Mouse (Mus musculus) adrenal gland, postnatal 36 days (tissue): Measurements from ENCODE around the gene Pnmal1. TPM values are rescaled to one million over a fixed set of nuclear protein-coding genes. Genes with fewer than 3 reads are reported as not detected.
A peak's percentile ranks its signal among the peaks of the same experiment; 100 is the strongest.

Source experiments
- DNase-seq, 2 experiments: peaks; one replicate each; pipeline ENCODE4 v3.0.0; 2021; ENCODE audit warnings: mixed read lengths in 1 of 2
- total RNA-seq, 2 experiments: library from RNA; stranded (reverse); gene quantifications; 2 replicates each; pipeline ENCODE4 v1.2.3; 2021

Pnmal1 gene
- total RNA-seq, 2 experiments from 2014 or later, result 3.9 to 4.4 TPM

- DNase-seq, result peak; percentile 52 to 55
Measured at GRCm38 (mm10) chr7:16923283-16924036, 36.0 kb upstream of the Pnmal1 start.

- DNase-seq, result peak; percentile 99
Measured at GRCm38 (mm10) chr7:16924037-16924834, 35.2 kb upstream of the Pnmal1 start, which contains the start of gene Calm3. Gene Calm3, minus strand, starts transcription at chr7:16924114.

GRCm38 (mm10) chr7:16928341-16928740 is 31.1 kb upstream of the Pnmal1 start:
- DNase-seq, result no peak

- peak; percentile 66 to 71 for DNase-seq
Measured at GRCm38 (mm10) chr7:16930850-16931249, 28.6 kb upstream of the Pnmal1 start.

- DNase-seq, result peak; percentile 83 to 86
Measured at GRCm38 (mm10) chr7:16931968-16932627, 27.4 kb upstream of the Pnmal1 start.

- peak in 1 of 2 experiments; percentile 70 for DNase-seq
Measured at GRCm38 (mm10) chr7:16932704-16933577, 26.5 kb upstream of the Pnmal1 start.

- no peak for DNase-seq
Measured at GRCm38 (mm10) chr7:16937312-16937711, 22.2 kb upstream of the Pnmal1 start.

GRCm38 (mm10) chr7:16938117-16938791 is 21.2 kb upstream of the Pnmal1 start:
- DNase-seq, result no peak

GRCm38 (mm10) chr7:16940292-16940691 is 19.2 kb upstream of the Pnmal1 start:
- DNase-seq, result peak; percentile 60 to 75

GRCm38 (mm10) chr7:16942861-16943260 is 16.6 kb upstream of the Pnmal1 start:
- DNase-seq, result no peak

GRCm38 (mm10) chr7:16944061-16944807 is 15.2 kb upstream of the Pnmal1 start, which contains the start of gene Pnmal2:
Gene Pnmal2, plus strand, starts transcription at chr7:16944682.
- peak; percentile 87 to 93 for DNase-seq

GRCm38 (mm10) chr7:16944808-16945315 is 14.6 kb upstream of the Pnmal1 start:
- DNase-seq, result peak in 1 of 2 experiments; percentile 48

GRCm38 (mm10) chr7:16945419-16945818 is 14.1 kb upstream of the Pnmal1 start:
- DNase-seq, result no peak

GRCm38 (mm10) chr7:16946441-16947348 is 12.8 kb upstream of the Pnmal1 start:
- DNase-seq, result peak in 1 of 2 experiments; percentile 20

GRCm38 (mm10) chr7:16947349-16947895 is 12.1 kb upstream of the Pnmal1 start:
- DNase-seq, result no peak

GRCm38 (mm10) chr7:16947959-16948361 is 11.5 kb upstream of the Pnmal1 start:
- DNase-seq, result peak; percentile 42 to 57

GRCm38 (mm10) chr7:16948923-16949458 is 10.5 kb upstream of the Pnmal1 start:
- DNase-seq, result no peak
